Mouse (Mus musculus): ENCODE results near the gene Epb41l5.

Epb41l5 gene

DNA sequence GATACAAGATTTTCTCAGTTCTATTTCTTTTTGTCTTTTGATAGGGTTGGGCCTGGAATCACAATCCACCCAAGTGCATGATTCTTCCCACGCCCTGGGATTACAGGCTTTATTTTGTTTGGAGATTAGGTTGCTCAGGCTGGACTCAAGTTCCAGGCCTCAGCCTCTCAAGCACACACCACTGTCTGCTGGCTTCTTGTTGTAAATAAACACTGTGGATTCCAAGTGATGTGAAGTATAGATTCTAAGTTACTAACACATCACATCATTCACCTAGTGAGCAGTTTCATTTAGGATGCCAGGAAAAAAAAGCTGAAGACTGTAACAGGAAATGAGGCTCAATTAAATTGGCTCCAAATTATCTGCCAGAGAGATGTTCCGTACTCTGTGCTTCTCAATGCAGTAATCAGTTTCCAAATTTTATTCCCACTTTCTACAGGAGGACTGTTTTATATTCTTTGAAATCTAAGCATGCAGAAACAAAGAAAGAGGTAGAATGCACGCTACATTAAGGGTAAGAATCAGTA is 51.8 kb downstream of the Epb41l5 start:
- in situ Hi-C loops (cut with MboI, MseI), result no loop called here

DNA sequence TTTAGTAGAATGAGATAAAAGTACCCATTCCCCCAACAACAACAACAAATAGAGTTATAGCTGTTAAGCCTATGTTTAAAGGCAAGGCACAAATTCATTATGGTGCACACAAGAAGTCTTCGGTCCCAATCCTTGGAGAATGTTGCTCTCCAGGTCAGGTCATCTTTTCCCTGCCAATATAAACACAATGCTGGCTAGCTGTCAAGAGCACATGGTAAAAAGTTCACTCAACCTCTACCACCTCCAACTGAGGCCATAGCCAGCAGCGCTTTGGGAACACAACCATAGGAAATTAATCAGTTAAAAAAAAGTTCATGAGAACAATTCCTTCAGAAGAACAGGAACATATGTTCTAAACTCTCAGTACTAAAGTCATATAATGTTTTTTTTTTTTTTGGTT is 58.8 kb downstream of the Epb41l5 start:
- in situ Hi-C loops (cut with MboI, MseI), result no loop called here

DNA sequence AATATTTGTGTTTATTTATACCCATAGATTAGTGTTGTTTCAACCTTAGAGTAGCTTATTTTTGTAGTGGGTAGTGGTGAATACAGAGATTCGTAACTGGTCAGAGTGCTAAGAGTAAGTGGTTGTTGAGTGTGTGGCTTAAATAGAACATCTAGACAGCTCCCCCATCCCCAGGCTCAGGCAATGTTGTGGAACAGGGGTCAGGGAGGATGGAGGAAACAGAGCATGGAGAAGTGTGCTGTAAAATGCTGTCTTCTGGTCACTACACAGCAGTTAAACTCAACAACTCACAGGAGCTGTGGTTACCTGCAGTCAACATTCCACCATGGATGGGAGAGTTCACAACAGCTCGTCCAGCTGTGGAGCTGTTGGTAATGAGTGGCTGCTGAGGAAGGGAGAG is 63.8 kb downstream of the Epb41l5 start:
- in situ Hi-C loops (cut with MboI, MseI), result no loop called here

DNA sequence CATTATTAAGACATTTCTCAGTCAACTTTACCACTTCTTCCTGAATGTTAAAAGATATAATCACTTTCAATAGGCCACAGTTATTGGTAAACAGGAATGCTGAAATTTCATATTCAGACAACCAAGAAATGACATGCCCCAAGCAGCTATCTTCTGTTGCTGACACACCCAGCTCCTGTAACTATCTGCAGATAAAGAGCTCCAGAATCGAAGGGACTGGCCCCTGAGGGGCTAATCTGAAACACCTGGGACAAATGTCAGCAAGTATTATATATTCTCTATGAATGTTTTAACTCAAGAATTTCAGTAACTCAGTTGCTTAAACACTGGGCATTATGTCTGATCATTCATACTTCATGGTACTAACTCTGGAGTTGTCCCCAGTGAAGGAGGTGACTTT is 78.7 kb downstream of the Epb41l5 start:
- in situ Hi-C loops (cut with MboI, MseI), result no loop called here

DNA sequence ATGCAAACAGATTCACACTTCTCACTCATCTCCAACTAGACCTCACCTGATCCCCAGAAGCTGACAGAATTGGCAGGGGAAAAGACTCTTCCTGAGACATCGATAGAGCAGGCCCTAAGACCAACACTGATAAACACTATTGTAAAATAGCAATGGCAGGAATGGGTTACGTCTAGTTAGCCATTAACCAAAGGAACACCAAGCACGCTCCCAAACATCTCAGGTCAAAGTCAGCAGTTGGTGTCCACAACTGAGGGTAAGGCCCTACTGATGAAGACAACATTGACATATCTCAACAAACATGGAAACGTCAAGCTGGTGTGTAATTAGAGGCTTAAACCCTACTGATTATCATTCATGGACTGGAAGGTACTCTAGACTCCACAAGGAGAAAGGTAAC is 83.3 kb downstream of the Epb41l5 start:
- in situ Hi-C loops (cut with MboI, MseI), result no loop called here

DNA sequence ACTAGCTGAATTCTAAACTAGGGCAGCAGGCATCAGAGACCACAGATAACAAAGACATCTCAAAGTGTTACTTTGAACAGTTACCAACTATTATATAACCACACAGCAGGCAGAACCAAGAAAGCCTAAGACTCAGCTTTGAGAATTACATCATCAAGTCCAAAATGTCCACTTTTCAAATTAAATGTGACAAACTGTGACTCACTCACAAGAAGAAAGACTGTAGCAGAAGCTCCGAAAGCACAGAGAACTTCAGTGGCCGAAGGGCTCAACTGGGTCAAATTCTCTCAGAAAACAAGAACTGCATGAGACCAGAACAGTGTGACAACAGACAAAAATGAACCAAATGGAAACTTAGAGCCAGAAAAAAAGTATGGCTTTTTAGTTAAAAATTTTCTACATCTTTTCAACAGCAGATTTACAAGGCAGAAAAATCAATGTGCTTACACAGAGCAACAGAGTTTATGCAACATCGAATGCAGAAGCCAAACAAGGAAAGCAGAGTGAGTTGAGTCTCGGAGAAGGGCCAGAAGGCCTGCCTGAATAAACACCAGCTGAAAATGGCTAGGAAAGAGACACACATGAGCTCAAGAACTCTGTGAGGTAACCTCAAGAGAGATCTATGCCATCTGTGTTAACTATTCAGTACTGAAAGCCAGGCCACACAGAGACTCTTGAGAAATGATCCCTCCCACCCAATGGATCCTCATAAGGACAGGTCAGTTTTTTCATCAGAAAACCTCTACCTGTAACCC is 91.0 kb downstream of the Epb41l5 start:
- in situ Hi-C loops (cut with MboI, MseI), result no loop called here

DNA sequence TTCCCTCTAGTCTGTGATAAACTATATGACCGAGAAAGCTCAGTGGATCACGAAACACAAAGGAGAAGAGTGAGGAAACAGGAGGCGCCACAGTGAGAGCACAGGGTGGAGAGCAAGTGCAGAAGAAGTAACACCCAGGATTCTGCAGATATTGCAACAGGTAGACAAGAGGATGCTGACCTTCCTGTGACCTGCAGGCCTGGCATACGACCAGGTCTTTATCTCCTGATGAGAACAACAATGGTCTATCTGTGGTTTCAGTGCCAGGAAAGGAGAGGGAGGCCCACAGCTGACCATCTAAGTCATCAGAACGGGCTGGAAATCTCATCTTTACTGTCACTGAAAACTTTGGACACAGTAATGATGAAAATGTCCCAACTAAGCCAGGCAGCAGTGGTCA is 93.1 kb downstream of the Epb41l5 start:
- in situ Hi-C loops (cut with MboI, MseI), result no loop called here

DNA sequence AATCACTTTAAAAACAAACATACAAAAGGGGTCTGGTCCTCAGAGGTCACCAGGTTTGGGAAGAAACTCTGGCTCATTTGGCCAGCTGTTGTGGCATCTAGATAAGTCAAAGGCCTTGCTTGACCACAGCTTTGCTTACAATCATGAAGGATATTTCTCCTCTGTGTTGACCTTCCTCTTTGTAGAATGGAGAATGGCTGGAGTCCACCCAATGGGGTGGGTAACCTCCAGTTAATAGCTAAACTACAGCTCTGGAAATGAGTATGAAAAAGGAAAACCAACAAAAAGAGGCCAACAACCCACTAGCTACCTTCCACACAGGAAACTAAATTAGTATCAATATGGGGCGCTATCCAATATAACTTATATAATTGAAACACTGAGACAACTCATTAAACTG is 97.1 kb downstream of the Epb41l5 start:
- in situ Hi-C loops (cut with MboI, MseI), result no loop called here

DNA sequence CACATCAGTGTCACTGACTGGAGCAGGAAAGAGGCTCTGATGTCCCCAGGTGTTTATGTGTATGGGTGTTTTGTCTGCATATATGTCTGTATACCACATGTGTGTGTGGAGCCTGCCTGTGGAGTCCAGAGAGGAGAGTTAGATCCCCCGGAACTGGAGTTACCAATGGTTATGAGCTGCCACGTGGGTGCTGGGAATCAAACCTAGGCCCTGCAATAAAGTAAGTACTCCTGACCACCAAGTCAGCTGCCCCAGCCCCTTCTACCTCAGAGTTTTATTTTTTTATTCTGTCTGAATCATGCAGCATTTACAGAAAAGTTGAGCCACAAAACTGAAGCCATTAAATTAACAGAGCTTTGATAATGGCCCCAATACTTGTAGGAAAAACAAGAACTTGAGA is 98.7 kb downstream of the Epb41l5 start:
- in situ Hi-C loops (cut with MboI, MseI), result no loop called here

DNA sequence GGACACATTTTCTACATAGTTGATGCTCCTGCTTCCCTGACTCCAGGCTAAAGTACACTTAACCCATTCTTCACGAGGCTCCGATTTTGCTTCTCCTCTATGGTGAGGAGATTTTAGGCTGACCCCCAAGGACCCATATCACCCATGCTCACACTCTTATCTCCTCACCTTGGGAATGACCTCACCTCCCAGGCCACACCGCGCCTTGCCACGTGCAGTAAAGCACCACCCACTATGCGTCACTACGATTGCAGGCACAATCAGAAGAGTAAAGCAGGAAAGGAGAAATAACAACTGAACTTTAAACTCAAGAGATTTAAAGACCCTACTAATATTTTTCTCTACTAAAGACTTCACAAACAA is 99.5 kb downstream of the Epb41l5 start:
- in situ Hi-C loops (cut with MboI, MseI), result loop anchor here (10.0 kb wide), 1 partner anchor 345 kb away; no protein-coding TSS in a partner anchor

DNA sequence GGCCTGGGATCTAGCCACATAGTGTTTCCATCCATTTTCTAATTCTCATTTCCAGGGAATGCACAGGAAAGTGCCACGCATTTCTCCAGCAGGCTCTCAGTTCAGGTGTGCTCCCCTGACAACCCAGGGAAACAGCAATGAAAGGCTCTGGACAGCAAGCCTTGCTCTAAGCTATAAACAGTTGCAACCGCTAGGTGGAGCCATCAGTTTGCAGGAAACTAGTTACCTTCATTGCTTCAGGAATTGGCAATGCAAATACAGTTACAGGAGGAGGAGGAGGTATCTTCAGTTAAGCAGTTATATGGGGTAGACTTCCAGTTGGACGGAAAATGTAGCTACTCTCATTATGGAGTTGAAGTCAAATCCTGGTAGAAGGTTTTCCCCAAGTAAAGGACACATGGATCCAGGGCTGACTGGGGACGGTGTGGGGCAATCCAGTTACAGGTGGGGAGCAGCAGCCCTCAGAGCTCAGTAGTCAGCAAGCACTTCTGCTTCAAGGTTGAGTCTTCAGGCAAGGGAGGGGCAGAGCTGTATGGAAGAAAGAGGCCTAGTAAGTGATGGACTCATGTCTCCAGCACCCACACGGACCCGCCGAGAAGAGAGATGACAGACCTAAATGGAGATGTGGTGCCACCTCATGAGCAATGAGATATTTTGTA is 100.0 kb downstream of the Epb41l5 start:
- in situ Hi-C loops (cut with MboI, MseI), result loop anchor here (10.0 kb wide), 1 partner anchor 346 kb away; no protein-coding TSS in a partner anchor

DNA sequence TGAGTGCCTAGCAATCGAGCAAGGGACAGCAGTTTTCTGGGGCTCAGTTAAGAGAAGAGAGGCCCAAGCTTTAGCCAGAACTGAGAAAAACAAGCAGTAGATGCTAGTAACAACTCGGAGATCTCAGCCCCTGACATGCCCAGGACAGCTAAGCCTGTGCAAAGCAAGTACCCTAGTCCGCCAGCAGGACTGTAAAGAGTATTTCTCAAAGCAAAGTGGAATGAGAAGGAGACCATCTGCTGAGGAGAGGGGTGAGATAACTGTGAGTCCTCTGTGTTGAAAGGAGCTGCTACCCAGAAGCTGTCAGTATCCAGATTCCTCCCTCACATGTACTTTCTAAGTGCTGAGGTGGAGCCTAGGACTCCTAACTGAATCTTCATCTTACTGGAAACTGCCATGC is 102.3 kb downstream of the Epb41l5 start:
- in situ Hi-C loops (cut with MboI, MseI), result loop anchor here (10.0 kb wide), 1 partner anchor 348 kb away; no protein-coding TSS in a partner anchor

DNA sequence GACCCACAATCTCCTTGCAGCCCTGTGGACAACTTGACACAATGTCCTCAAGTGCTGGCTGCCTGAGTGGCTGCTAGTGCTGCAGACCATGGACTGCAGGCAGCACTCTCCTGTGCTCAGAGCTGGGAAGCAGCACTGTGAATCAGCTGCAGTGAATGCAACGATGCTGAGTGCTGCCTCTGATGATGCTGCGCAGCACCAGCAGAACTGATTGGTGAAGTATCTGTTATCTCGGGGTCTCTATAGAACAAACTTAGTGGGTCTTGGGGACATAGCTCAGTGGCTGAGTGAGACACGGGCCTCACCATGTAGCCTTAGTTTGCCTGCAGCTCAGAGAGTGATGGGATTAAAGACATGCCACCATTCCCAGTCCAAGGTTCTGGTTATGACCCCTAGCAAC is 103.1 kb downstream of the Epb41l5 start:
- in situ Hi-C loops (cut with MboI, MseI), result loop anchor here (10.0 kb wide), 1 partner anchor 349 kb away; no protein-coding TSS in a partner anchor

DNA sequence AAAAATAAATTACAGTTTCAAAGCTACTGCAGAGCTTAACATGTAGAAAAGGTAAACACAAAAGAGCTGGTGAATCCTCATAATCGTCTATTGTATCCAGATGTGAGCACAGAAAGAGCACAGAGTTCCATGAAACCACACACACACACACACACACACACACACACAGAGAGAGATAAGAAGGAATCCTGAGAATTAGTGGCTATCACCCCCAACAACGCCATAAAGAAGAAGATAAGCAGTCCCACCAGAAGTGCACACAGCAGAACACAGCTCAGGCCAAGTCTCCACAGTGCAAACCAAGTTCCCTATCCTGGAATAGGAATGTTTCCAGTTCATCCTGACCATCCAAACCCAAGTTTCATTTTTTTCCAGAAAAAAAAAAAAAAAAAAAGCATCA is 103.6 kb downstream of the Epb41l5 start:
- in situ Hi-C loops (cut with MboI, MseI), result loop anchor here (10.0 kb wide), 1 partner anchor 350 kb away; no protein-coding TSS in a partner anchor

DNA sequence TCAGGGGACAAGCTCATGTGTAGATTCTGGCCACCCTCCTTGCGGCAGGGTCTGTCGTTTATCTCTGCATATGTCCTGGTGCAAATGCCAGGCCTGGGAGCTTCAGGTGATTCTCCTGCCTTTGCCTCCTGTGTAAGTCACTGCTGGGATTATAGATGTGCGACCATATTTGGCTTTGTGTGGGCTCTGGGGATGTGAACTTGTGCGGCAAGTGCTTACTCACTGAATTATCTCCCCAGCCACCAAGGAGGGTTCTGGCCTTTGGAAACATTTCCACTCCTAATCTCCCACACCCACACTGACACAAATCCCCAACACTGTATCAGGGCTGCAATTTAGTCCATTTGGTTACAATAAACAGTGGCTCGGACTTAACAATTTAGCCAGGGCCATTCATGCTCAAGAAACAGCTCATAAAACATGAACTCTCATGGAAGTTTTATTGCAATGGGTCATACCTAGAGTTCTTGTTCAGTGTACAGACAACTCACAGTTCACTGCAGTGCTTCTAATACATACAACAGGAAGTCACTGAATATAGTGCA is 104.1 kb downstream of the Epb41l5 start:
- in situ Hi-C loops (cut with MboI, MseI), result loop anchor here (10.0 kb wide), 1 partner anchor 350 kb away; no protein-coding TSS in a partner anchor

DNA sequence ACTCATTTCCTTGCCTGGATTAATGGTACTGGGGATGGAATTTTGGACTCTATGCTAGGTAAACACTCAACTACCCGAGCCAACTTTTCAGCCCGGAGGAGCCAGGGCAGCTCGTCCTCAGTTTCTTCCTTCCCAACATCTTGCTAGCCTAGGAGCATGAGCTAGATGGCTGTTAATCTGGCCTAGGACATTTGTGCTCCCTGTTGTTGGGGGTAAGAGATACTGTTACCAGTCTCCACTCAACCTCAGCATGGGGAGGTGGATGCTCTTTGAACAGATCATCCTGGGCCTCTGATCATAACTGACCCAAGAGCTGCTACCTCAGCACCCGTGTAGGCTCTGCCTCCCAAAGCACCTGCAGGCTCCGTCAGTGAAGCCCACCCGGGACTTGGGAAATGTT is 105.5 kb downstream of the Epb41l5 start:
- in situ Hi-C loops (cut with MboI, MseI), result loop anchor here (10.0 kb wide), 1 partner anchor 351 kb away; no protein-coding TSS in a partner anchor

DNA sequence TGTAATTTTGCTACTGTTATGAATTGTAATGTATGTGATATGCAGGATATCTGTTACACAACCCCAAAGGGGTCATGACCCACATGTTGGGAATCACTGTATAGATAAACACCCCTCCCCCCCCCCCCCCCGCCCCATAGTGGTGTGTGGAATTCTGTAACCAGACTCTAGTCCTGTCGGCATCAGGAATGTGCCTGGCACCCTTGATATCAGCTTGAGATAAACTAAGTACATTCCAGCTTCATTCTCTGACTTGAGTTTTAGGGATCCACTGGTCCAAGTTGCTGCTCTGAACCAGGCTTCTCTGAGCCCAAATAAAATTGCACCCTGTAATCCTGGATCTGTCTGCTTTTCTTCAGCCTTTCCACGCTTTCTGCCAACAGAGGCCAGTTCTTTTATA is 107.2 kb downstream of the Epb41l5 start:
- in situ Hi-C loops (cut with MboI, MseI), result loop anchor here (10.0 kb wide), 1 partner anchor 353 kb away; no protein-coding TSS in a partner anchor

DNA sequence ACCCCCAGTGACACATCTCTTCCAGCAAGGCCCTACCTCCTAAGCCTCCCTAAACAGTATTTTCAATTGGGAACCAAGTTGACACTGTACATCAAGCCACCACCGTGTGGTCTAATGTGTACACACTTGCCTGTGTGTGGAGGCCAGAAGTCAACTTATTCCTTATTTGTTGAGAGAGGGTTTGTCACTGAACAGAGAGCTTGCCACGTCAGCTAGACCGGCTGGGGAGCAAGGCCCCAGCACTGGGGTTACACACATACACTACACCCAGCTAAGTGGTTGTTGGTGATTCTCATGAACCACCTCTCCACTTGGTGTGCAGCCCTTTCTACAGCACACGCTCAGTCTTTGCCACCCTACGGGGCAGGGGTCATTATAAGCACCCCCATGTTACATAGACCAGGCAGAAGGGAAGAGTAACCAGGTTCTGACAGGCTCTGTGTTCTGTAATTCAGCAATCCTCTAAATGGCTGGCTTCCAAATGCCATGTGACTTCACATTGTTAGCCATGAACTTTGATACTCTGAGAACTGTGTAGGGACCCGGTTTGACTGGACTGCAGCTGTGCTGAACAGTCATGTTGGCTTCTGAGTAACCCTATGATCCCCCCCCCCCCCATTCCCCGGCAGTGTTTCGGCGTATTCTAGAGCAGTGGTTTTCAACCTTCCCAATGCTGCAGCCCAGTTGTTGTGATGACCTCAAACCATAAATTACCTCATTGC is 107.8 kb downstream of the Epb41l5 start:
- in situ Hi-C loops (cut with MboI, MseI), result loop anchor here (10.0 kb wide), 1 partner anchor 354 kb away; no protein-coding TSS in a partner anchor

DNA sequence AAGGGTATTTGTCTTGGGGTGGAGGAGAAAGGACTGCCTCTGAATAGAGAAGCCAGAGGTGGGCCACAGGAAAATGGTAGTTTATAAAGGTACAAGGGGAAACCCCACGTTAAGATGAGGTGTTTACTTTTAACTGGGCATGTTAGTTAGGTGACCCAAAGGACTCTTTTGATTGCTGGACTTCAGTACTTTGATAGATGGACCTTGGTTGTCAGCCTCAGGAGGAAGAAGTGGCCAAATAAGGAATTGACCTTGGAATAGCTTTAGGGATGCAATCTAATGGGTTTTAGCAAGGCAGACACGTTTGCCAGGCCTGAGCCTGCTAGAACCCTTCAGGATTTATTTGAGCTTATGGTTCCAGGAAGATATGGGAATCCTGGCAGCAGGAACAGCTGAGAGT is 109.5 kb downstream of the Epb41l5 start:
- in situ Hi-C loops (cut with MboI, MseI), result no loop called here

DNA sequence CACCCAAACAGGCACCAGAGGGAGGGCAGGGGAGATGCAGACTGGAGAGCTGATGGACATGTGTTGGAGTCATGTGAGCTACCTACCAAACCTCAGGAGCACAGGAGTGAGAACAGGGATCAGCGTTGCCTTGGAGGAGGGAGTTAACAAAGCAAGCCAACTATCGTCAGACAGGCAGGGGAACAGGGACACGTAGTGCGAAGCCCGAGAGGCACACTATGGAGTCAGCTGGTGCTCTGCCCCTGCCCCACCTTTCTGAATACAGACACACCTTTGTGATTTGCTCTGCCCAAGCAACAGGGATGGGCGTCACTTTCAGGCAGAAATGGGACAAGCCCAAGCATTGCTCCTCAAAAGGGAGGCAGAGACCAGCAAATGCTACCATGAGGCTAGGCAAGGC is 111.1 kb downstream of the Epb41l5 start:
- in situ Hi-C loops (cut with MboI, MseI), result no loop called here

DNA sequence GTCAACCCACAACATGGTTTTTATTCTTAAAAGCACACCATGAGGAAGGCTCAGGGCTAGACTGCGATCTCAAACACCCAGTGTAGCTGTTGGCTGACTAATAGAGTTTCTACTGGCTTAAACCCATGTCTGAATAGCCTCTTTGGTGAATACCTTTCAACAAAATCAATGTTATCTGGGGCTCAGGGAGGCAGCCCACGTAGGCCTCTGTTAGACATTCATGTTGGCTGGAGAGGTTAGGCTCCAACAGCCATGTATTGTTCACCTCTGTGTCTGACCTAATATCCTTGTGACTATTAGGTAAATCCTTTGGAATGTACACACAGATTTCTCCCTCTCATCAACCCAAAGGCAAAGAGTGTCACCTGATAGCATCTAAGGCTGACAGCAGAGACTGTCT is 112.7 kb downstream of the Epb41l5 start:
- in situ Hi-C loops (cut with MboI, MseI), result no loop called here

DNA sequence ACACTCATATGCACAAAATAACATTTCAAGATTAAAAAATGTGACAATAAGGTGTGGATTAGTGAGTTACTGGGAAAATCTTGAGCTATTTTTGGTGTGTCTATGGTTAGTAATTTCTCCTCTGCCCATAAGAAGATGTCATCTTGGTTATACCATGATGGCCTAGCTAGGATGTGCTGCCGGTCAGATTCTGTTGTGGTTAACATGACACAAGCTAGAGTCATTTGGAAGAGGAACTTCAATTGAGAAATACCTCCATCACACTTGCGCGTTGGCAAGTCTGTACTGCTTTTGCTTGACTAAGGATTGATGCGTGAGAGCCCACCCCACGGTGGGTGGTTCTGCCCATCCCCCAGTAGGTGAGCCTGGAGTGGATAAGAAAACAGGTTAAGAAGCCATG is 114.5 kb downstream of the Epb41l5 start:
- in situ Hi-C loops (cut with MboI, MseI), result no loop called here

All from T-helper 2 cell (primary cell).